7 mouse cellular contexts compared by ENCODE assay signal in genomic region chr15:102722500-102722931, GRCm38 (mm10). TPM values are rescaled to one million over a fixed set of nuclear protein-coding genes. Genes with fewer than 3 reads are reported as not detected.
DNase-seq lines count a peak whose midpoint lies in the region; ATAC-seq and TF ChIP-seq lines count a peak whose summit lies in the region.

No protein-coding gene starts in this region.

- WGBS in hindbrain, embryonic 10.5 days, result 60% methylated on average over 4 of the region's 4 CpGs
- 44% methylated on average over 4 of the region's 4 CpGs for whole genome bisulfite sequencing in lung, embryonic 15.5 days
- 37% methylated on average over 4 of the region's 4 CpGs for WGBS in stomach, postnatal 0 days

- peak overlapping the region; percentile 53; the same call in 1 of the 2 replicates for H3K27ac ChIP-seq in CH12.LX (ENCODE audit: insufficient read depth, low read depth)
- H3K27ac ChIP-seq in ES-E14 (ENCODE audit: insufficient read depth, low read depth, low read length, poor library complexity, severe bottlenecking), result peak overlapping the region; percentile 8; the same call in 1 of the 2 replicates
- H3K27ac ChIP-seq in hindbrain, embryonic 10.5 days, result peak overlapping the region; percentile 57
- H3K27ac ChIP-seq in lung, embryonic 15.5 days, result peak overlapping the region; percentile 79
- no peak overlapping the region for H3K27ac ChIP-seq in stomach, postnatal 0 days (replicated peaks)

- dilution Hi-C loops in CH12.LX (cut with MboI; ENCODE audit: extremely low pct_ligation_motif_present, extremely low pct_unique_long_range_greater_than_20kb, low sequenced_read_pairs), result no loop called here

- H3K27me3 ChIP-seq in CH12.LX (replicated peaks), result peaks cover 15% of the 10 kb centered on the region
- H3K27me3 ChIP-seq in hindbrain, embryonic 10.5 days (ENCODE audit: insufficient read depth, poor library complexity, severe bottlenecking), result no peaks in the 10 kb centered on the region
- H3K27me3 ChIP-seq in lung, embryonic 15.5 days, result no peaks in the 10 kb centered on the region
- no peaks in the 10 kb centered on the region for H3K27me3 ChIP-seq in stomach, postnatal 0 days (ENCODE audit: control insufficient read depth, insufficient read depth, low read length)

- H3K9me3 ChIP-seq in CH12.LX (replicated peaks; ENCODE audit: low read length) (peaks cover 2% of the 10 kb centered on the region), ES-E14 (ENCODE audit: control insufficient read depth, insufficient read depth, low read depth, low read length) (no peaks in the 10 kb centered on the region)
- no peaks in the 10 kb centered on the region for H3K9me3 ChIP-seq in hindbrain, embryonic 10.5 days
- no peaks in the 10 kb centered on the region for H3K9me3 ChIP-seq in lung, embryonic 15.5 days
- no peaks in the 10 kb centered on the region for H3K9me3 ChIP-seq in stomach, postnatal 0 days (ENCODE audit: control insufficient read depth, low read length)

- DNase-seq in CH12.LX (ENCODE audit: extremely low read depth), result peak; percentile 64
- no peak for DNase-seq in ES-E14 (ENCODE audit: low read depth, low spot score)
- DNase-seq in hindbrain, embryonic 10.5 days (ENCODE audit: low spot score), result no peak
- no peak for DNase-seq in stomach, postnatal 0 days (ENCODE audit: low spot score)
- DNase-seq in left cerebral cortex, postnatal 4 days, result no peak
- DNase-seq in cerebellum, postnatal 25 days, result no peak

- peak; percentile 55 for ATAC-seq in lung, embryonic 15.5 days (ENCODE audit: borderline replicate concordance, extremely low read depth, low FRiP score, low TSS enrichment)
- peak; percentile 16 for ATAC-seq in stomach, postnatal 0 days (ENCODE audit: low FRiP score, low TSS enrichment)

- no peak for TF ChIP-seq POLR2A in CH12.LX (IDR thresholded peaks at IDR 0.05; ENCODE audit: low read depth, low read length)

- no peak for TF ChIP-seq EP300 in CH12.LX (IDR thresholded peaks at IDR 0.05; ENCODE audit: low read length)
- no peak for TF ChIP-seq EP300 in stomach, postnatal 0 days (optimal IDR thresholded peaks at IDR 0.05)

- H3K79me2 ChIP-seq in CH12.LX (replicated peaks; ENCODE audit: control insufficient read depth, extremely low read depth, insufficient read depth, poor library complexity, severe bottlenecking), result no peaks in the 10 kb centered on the region

- H3K9ac ChIP-seq in CH12.LX (ENCODE audit: insufficient read depth, low read depth) (0 out of 2 replicates have a peak overlapping the region, but pooled peaks have one; percentile 18), ES-E14 (ENCODE audit: insufficient read depth, low read depth, low read length, poor library complexity, severe bottlenecking) (peak overlapping the region; percentile 54; the same call in 1 of the 2 replicates)
- H3K9ac ChIP-seq in lung, embryonic 15.5 days, result no peak overlapping the region
- H3K9ac ChIP-seq in stomach, postnatal 0 days (ENCODE audit: low read length), result no peak overlapping the region

- H3K4me1 ChIP-seq in CH12.LX (ENCODE audit: control insufficient read depth in 1 of 2, insufficient read depth in 2 of 2) (peaks cover 3 to 18% of the 10 kb centered on the region in 2 experiments), ES-E14 (ENCODE audit: control insufficient read depth in 2 of 2, insufficient read depth in 2 of 2, low read length in 2 of 2, poor library complexity in 1 of 2) (peaks cover 0 to 6% of the 10 kb centered on the region in 2 experiments; a peak in 1 of 4 replicates)
- peaks cover 18% of the 10 kb centered on the region for H3K4me1 ChIP-seq in hindbrain, embryonic 10.5 days (replicated peaks)
- H3K4me1 ChIP-seq in lung, embryonic 15.5 days, result peaks cover 12% of the 10 kb centered on the region
- H3K4me1 ChIP-seq in stomach, postnatal 0 days (replicated peaks; ENCODE audit: control insufficient read depth, insufficient read depth), result 0 out of 2 replicates have a peak, but pooled peaks cover 4% of the 10 kb centered on the region

- peak overlapping the region; percentile 84 for H3K4me2 ChIP-seq in CH12.LX (ENCODE audit: insufficient read depth, low read depth, poor library complexity, severe bottlenecking)
- H3K4me2 ChIP-seq in lung, embryonic 15.5 days, result peak overlapping the region; percentile 56
- H3K4me2 ChIP-seq in stomach, postnatal 0 days (replicated peaks; ENCODE audit: low read depth), result peak overlapping the region; percentile 52

- no peak for TF ChIP-seq CTCF in CH12.LX (conservative IDR thresholded peaks at IDR 0.05 in 1 of 2, IDR thresholded peaks at IDR 0.05 in 1 of 2; ENCODE audit: low read depth in 2 of 2, low read length in 2 of 2)
- TF ChIP-seq CTCF in stomach, postnatal 0 days (IDR thresholded peaks at IDR 0.05; ENCODE audit: low read depth), result no peak

- in situ Hi-C loops in CH12.LX (cut with MboI; ENCODE audit: low pct_ligation_motif_present, low pct_unique_long_range_greater_than_20kb, low sequenced_read_pairs), result no loop called here
- in situ Hi-C loops in ES-E14 (cut with MboI; ENCODE audit: low sequenced_read_pairs in 2 of 2, unreplicated experiment in 2 of 2), result no loop called here

- H3K36me3 ChIP-seq in CH12.LX (replicated peaks in 1 of 2; ENCODE audit: control insufficient read depth in 1 of 2, insufficient read depth in 1 of 2, low read length in 1 of 2) (peaks cover 5 to 14% of the 10 kb centered on the region in 2 experiments), ES-E14 (ENCODE audit: control insufficient read depth, insufficient read depth, low read length, poor library complexity, severe bottlenecking) (peaks cover under 1% of the 10 kb centered on the region; the same call in 1 of the 2 replicates)
- H3K36me3 ChIP-seq in hindbrain, embryonic 10.5 days, result peaks cover 14% of the 10 kb centered on the region; the same call in 1 of the 2 replicates
- no peaks in the 10 kb centered on the region for H3K36me3 ChIP-seq in lung, embryonic 15.5 days
- peaks cover 10% of the 10 kb centered on the region for H3K36me3 ChIP-seq in stomach, postnatal 0 days (ENCODE audit: control insufficient read depth, insufficient read depth, low read length)

- H3K4me3 ChIP-seq in CH12.LX (replicated peaks in 1 of 3; ENCODE audit: low read depth in 2 of 3, low read length in 2 of 3, poor library complexity in 1 of 3) (peak overlapping the region; percentile 17 to 64 (median 47)), ES-E14 (ENCODE audit: insufficient read depth in 1 of 2, low read depth in 1 of 2, low read length in 2 of 2, poor library complexity in 1 of 2, severe bottlenecking in 1 of 2) (peak overlapping the region; percentile 39 to 46)
- H3K4me3 ChIP-seq in hindbrain, embryonic 10.5 days, result peak overlapping the region; percentile 70
- peak overlapping the region; percentile 63 for H3K4me3 ChIP-seq in lung, embryonic 15.5 days
- H3K4me3 ChIP-seq in stomach, postnatal 0 days (ENCODE audit: low read depth, low read length), result peak overlapping the region; percentile 22; the same call in 1 of the 2 replicates

- intact Hi-C loops in left cerebral cortex, postnatal 4 days (cut with DNase I), result no loop called here

- no peak for TF ChIP-seq RAD21 in CH12.LX (IDR thresholded peaks at IDR 0.05; ENCODE audit: low read depth, low read length)

TF ChIP-seq in CH12.LX, 34 proteins besides CTCF, POLR2A, EP300 and RAD21 (continues in another document):
- TF ChIP-seq CHD2 (IDR thresholded peaks at IDR 0.05; ENCODE audit: low read length) (no peak), ZNF384 (IDR thresholded peaks at IDR 0.05; ENCODE audit: low read depth, low read length) (no peak), SIN3A (IDR thresholded peaks at IDR 0.05; ENCODE audit: low read length) (no peak), ZC3H11A (IDR thresholded peaks at IDR 0.05; ENCODE audit: low read depth, low read length) (no peak), BHLHE40 (IDR thresholded peaks at IDR 0.05; ENCODE audit: low read depth, low read length) (peak; percentile 90), ZKSCAN1 (IDR thresholded peaks at IDR 0.05; ENCODE audit: borderline replicate concordance, low read depth, low read length) (no peak), MAX (IDR thresholded peaks at IDR 0.05; ENCODE audit: low read length) (peak; percentile 60), MEF2A (IDR thresholded peaks at IDR 0.05; ENCODE audit: borderline replicate concordance, low read depth, low read length) (peak; percentile 73; the same call in 1 of the 2 replicates), JUN (IDR thresholded peaks at IDR 0.05; ENCODE audit: insufficient read depth, low read depth, low read length) (no peak)

TF ChIP-seq in ES-E14, 5 proteins besides CTCF, POLR2A, EP300 and RAD21:
- TF ChIP-seq ZC3H11A (IDR thresholded peaks at IDR 0.05; ENCODE audit: borderline replicate concordance, low read depth, low read length) (no peak), MAFK (IDR thresholded peaks at IDR 0.05; ENCODE audit: insufficient read depth, low read depth, low read length) (no peak), CHD2 (IDR thresholded peaks at IDR 0.05; ENCODE audit: low read depth, low read length) (no peak), HCFC1 (IDR thresholded peaks at IDR 0.05; ENCODE audit: borderline replicate concordance, insufficient read depth, low read length) (no peak), ZNF384 (IDR thresholded peaks at IDR 0.05; ENCODE audit: low read depth, low read length) (no peak)
TF ChIP-seq in ES-E14: peak in this region for 0.

RNA-seq across cellular contexts. Expression of gene Calcoco1, which starts 0.5 kb away (rescaled TPM):
- total RNA-seq in CH12.LX (2012; rRNA removed) (2.7 and 8.5 TPM in 2 replicates), CH12.LX (2014; rRNA removed) (3.6 and 4.5 TPM in 2 replicates), ES-E14 (2012; rRNA removed) (24.6 and 25.0 TPM in 2 replicates)
- polyA plus RNA-seq in CH12.LX (2012; ENCODE audit: insufficient read length, low read depth), result 7.6 and 9.7 TPM in 2 replicates
- polyA plus RNA-seq in hindbrain, embryonic 10.5 days (2016; fragmentation: Nextera tagmentation; extraction: Ambion mirVana), result 32.1 and 38.5 TPM in 2 replicates
- polyA plus RNA-seq in lung, embryonic 15.5 days (2015; fragmentation: Nextera tagmentation; extraction: Ambion mirVana), result 48.0 and 51.4 TPM in 2 replicates
- 25.5 and 27.6 TPM in 2 replicates for polyA plus RNA-seq in stomach, postnatal 0 days (2015; fragmentation: Nextera tagmentation; extraction: Ambion mirVana)
- total RNA-seq in left cerebral cortex, postnatal 4 days (2021), result 10 to 100 TPM; 44.3 to 46.7 TPM

RNA-seq across cellular contexts. Expression of gene Atp5g2, which starts 50.4 kb away (rescaled TPM):
- total RNA-seq in CH12.LX (2012; rRNA removed) (571 and 589 TPM in 2 replicates), CH12.LX (2014; rRNA removed) (281 and 297 TPM in 2 replicates), ES-E14 (2012; rRNA removed) (448 and 519 TPM in 2 replicates)
- 33.9 and 35.0 TPM in 2 replicates for polyA plus RNA-seq in CH12.LX (2012; ENCODE audit: insufficient read length, low read depth)
- polyA plus RNA-seq in hindbrain, embryonic 10.5 days (2016; fragmentation: Nextera tagmentation; extraction: Ambion mirVana), result 63.3 and 73.4 TPM in 2 replicates
- polyA plus RNA-seq in lung, embryonic 15.5 days (2015; fragmentation: Nextera tagmentation; extraction: Ambion mirVana), result 70.9 and 83.1 TPM in 2 replicates
- 66.6 and 71.4 TPM in 2 replicates for polyA plus RNA-seq in stomach, postnatal 0 days (2015; fragmentation: Nextera tagmentation; extraction: Ambion mirVana)
- 10 to 100 TPM; 13.4 to 14.1 TPM for total RNA-seq in left cerebral cortex, postnatal 4 days (2021)

Comparison
In these comparisons a context has a peak if more than half of its experiments do, and no peak if none do; other contexts are left out.
1. H3K9ac ChIP-seq: peak in CH12.LX (single experiment) and ES-E14 (single experiment); none in lung, embryonic 15.5 days (single experiment) and stomach, postnatal 0 days (single experiment).
2. Peak in every context shown above with its lines, with median percentiles within 50 percentile points of each other: H3K4me2 ChIP-seq and H3K4me3 ChIP-seq.